Mouse (Mus musculus): Measurements from ENCODE around the gene Maml3. TPM values are rescaled to one million over a fixed set of nuclear protein-coding genes. Genes with fewer than 3 reads are reported as not detected.
A peak's percentile ranks its signal among the peaks of the same experiment; 100 is the strongest.

Gene Maml3
- polyA plus RNA-seq, 1 experiment from 2014 or later = 7.7 TPM

DNA sequence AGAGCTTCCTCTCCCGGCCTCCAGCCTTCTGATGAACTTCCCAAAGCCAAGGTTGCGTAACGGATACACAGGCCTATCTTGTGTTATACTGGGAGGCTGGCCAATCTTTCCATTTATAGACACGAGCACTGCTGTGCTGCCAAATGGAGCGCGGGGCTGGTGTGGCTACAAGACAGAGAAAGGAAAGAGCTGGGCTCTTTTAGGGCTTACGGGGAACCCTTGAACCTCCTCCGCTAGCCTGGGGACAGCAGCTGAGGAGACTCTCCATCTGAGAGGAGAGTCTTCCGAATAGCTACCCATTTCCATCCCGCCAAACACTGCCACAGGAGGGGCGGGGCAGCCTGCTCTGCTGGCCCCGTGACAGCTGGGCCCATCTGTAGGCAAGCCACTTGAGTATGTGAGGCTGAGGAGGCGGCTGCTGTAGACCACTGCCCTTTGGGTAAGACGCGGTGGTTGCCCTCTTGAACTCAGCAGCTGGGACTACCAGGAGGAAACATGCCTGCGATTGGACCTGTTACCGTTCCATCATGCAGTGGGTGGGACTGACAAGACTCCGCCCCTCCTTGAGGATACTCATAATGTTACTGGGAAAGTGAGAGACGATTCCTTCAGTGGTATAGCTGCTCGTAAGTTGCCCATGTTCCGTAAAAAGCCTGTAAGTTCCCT, 396.0 kb downstream of the Maml3 start:
- peak; percentile 57; the same call in 1 of the 2 replicates for ATAC-seq (replicated peaks)
- Histone ChIP-seq H3K27me3 (replicated peaks) (no peaks in the 10 kb centered on the region), H3K9ac (no peak overlapping the region), H3K36me3 (replicated peaks) (no peaks in the 10 kb centered on the region), H3K27ac (peak overlapping the region; percentile 28), H3K9me3 (no peaks in the 10 kb centered on the region), H3K4me2 (no peak overlapping the region), H3K4me3 (no peak overlapping the region), H3K4me1 (peaks cover 8% of the 10 kb centered on the region)
- 67% methylated on average over 21 of the region's 21 CpGs for WGBS

- no peaks in the 10 kb centered on the region for H3K27me3 ChIP-seq (replicated peaks)
- 50% methylated on average over 1 of the region's 1 CpGs for WGBS
- no peaks in the 10 kb centered on the region for H3K9me3 ChIP-seq
- H3K36me3 ChIP-seq (replicated peaks) = no peaks in the 10 kb centered on the region
- no peak overlapping the region for H3K9ac ChIP-seq
- no peak overlapping the region for H3K27ac ChIP-seq
- H3K4me2 ChIP-seq = no peak overlapping the region
- peaks cover 9% of the 10 kb centered on the region for H3K4me1 ChIP-seq
- no peak overlapping the region for H3K4me3 ChIP-seq
- no peak for ATAC-seq (replicated peaks)
These were observed 396.5 kb downstream of the Maml3 start for GRCm38 (mm10) chr3:51708375-51708745.

DNA sequence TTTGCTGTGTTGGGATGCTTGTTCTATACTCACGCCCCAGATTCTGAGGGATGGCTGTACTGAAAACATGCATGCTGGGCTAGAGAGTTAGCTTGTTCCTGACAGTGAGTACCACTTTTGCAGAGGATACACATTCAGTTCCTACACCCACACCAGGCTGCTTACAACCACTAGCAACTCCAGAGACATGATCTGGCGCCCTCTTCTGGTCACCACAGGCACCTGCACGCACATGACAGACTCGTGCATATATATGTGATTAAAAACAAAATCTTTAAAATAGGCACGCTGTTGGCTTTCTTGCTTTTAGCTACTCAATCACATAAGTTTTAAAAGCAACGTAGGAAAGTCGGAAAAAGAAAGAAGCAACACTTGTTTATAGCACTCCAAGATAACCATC, 399.7 kb downstream of the Maml3 start:
- Histone ChIP-seq H3K4me1 (peaks cover 33% of the 10 kb centered on the region), H3K27me3 (replicated peaks) (no peaks in the 10 kb centered on the region), H3K9me3 (no peaks in the 10 kb centered on the region), H3K9ac (no peak overlapping the region), H3K27ac (no peak overlapping the region), H3K36me3 (replicated peaks) (no peaks in the 10 kb centered on the region), H3K4me3 (no peak overlapping the region), H3K4me2 (no peak overlapping the region)
- 86% methylated on average over 7 of the region's 7 CpGs for WGBS
- no peak for ATAC-seq (replicated peaks)

DNA sequence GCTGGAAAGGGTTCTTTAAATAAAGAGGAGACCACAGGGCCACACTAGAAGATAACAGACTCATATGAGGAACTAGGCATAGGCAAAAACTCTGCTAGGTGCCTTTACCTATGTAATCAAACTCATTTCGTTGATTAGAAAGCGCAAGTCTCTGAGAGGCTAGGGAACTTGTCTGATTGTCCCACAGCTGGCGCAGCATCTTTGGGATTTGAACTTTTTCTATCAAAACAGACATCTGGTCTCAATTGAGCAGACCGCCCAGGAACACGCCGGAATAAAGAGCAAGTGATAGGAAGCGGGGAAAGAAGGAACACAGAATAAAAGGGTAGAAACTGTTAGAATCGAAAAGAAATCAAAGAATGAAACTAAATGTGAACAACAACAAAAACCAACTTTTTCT, 401.4 kb downstream of the Maml3 start:
- no peak for ATAC-seq (replicated peaks)
- Histone ChIP-seq H3K4me1 (peaks cover 38% of the 10 kb centered on the region), H3K36me3 (replicated peaks) (no peaks in the 10 kb centered on the region), H3K27me3 (replicated peaks) (no peaks in the 10 kb centered on the region), H3K4me2 (no peak overlapping the region), H3K4me3 (no peak overlapping the region), H3K27ac (peak overlapping the region; percentile 94; the same call in 1 of the 2 replicates), H3K9ac (no peak overlapping the region), H3K9me3 (no peaks in the 10 kb centered on the region)
- WGBS = 90% methylated on average over 8 of the region's 8 CpGs

DNA sequence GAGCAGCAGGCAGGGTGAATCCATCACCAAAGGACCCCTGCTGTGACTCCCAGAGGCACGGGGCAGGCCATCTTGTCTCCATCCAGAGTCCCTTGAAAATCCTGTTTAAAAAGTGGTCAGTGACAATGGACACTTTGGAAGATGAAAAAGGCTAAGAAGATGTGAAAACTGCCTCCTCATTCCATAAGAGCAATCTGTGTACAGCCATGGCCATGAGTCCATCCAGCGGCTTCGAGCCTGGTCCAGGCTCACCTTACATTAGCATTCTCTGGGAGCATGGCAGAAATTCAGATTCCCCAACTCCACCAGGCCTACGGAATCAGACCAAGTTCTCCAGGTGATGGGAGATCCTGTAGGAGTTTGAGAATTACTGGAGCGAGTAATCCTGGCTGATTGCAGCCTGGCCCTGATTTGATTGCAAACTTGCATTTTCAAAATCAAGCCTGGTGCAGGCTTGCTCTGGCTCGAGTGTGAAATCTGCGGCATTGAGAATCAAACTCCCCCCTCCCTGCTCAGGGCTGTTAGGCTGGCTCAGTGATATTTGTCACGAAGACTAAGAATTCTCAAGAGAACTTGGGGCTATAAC, 402.1 kb downstream of the Maml3 start:
- Histone ChIP-seq H3K4me1 (peaks cover 38% of the 10 kb centered on the region), H3K9me3 (no peaks in the 10 kb centered on the region), H3K9ac (no peak overlapping the region), H3K27ac (peak overlapping the region; percentile 94), H3K36me3 (replicated peaks) (no peaks in the 10 kb centered on the region), H3K27me3 (replicated peaks) (no peaks in the 10 kb centered on the region), H3K4me2 (no peak overlapping the region), H3K4me3 (no peak overlapping the region)
- 56% methylated on average over 8 of the region's 8 CpGs for WGBS
- no peak for ATAC-seq (replicated peaks)

- Histone ChIP-seq H3K9me3 (no peaks in the 10 kb centered on the region), H3K4me2 (peak overlapping the region; percentile 56), H3K36me3 (replicated peaks) (no peaks in the 10 kb centered on the region), H3K27me3 (replicated peaks) (no peaks in the 10 kb centered on the region), H3K4me3 (peak overlapping the region; percentile 32), H3K9ac (peak overlapping the region; percentile 44), H3K27ac (peak overlapping the region; percentile 94), H3K4me1 (peaks cover 38% of the 10 kb centered on the region)
- peak; percentile 83 for ATAC-seq (replicated peaks)
- 3% methylated on average over 13 of the region's 13 CpGs for WGBS
These were observed 402.9 kb downstream of the Maml3 start for GRCm38 (mm10) chr3:51701950-51702349.

DNA sequence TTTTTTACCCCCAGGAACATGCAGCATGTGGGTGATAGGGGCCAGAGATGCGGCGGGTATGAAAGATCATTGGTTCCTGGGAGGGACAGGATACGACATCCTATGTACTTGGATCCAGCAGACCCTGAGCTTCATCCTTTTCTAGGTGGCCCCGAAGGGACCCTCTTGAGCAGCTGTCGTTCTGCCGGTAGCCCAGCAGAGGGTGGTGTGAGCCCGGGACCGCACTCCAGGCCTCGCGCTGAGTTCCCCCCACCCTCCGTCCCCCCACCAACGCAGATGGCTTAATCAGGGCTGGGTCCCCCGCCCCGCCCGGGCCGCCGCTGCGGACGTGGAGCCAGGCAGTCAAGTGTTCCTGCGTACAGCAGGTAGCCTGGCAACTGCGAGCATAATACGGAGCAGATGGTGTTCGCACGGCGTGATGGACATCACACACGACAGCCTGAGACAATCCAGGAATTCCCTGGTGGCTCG, 403.6 kb downstream of the Maml3 start:
- H3K4me3 ChIP-seq = peak overlapping the region; percentile 32
- under 1% methylated on average over 27 of the region's 27 CpGs for WGBS
- peak; percentile 97 for ATAC-seq (replicated peaks)

DNA sequence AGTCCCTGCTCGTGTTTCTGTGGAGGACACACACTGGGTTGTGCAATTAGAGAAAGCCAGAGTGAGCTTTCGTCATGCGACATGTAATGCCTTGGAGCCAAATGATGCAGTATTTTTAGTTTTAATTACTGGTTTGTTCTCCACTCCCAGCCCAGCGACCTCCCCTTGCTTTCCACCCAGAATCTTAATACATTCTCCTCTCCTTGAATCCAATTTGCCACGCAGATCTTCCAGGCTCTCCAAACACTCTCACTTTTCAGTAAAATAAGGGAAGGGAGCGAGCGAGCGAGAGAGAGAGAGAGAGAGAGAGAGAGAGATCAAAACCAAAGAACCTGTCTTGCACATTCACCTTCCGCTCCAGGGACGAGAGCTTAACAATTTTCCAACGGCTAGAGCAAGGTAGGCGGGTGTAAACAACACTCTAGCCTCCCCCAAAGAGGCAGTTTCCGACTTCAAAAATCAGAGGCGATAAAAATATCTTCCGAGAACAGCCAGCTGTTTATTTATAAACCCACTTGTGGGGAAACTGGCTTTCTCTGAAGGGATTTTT, 404.1 kb downstream of the Maml3 start:
- 12% methylated on average over 15 of the region's 15 CpGs for WGBS
- no peak for ATAC-seq (replicated peaks)
- Histone ChIP-seq H3K9ac (peak overlapping the region; percentile 44), H3K27me3 (replicated peaks) (no peaks in the 10 kb centered on the region), H3K9me3 (no peaks in the 10 kb centered on the region), H3K27ac (peak overlapping the region; percentile 94), H3K4me1 (peaks cover 38% of the 10 kb centered on the region), H3K4me2 (peak overlapping the region; percentile 56), H3K4me3 (peak overlapping the region; percentile 32), H3K36me3 (replicated peaks) (no peaks in the 10 kb centered on the region)

More for the DNA sequence above, 403.6 kb downstream of the Maml3 start:
- Histone ChIP-seq H3K9ac (peak overlapping the region; percentile 44), H3K27me3 (replicated peaks) (no peaks in the 10 kb centered on the region), H3K4me2 (peak overlapping the region; percentile 56), H3K9me3 (no peaks in the 10 kb centered on the region), H3K36me3 (replicated peaks) (no peaks in the 10 kb centered on the region), H3K27ac (peak overlapping the region; percentile 94), H3K4me1 (peaks cover 38% of the 10 kb centered on the region)

- 66% methylated on average over 4 of the region's 4 CpGs for WGBS
- Histone ChIP-seq H3K4me2 (peak overlapping the region; percentile 56), H3K9ac (0 out of 2 replicates have a peak overlapping the region, but pooled peaks have one; percentile 44), H3K4me3 (no peak overlapping the region), H3K9me3 (no peaks in the 10 kb centered on the region), H3K4me1 (peaks cover 38% of the 10 kb centered on the region), H3K27ac (peak overlapping the region; percentile 94), H3K27me3 (replicated peaks) (no peaks in the 10 kb centered on the region), H3K36me3 (replicated peaks) (no peaks in the 10 kb centered on the region)
- no peak for ATAC-seq (replicated peaks)
These were observed 404.8 kb downstream of the Maml3 start for GRCm38 (mm10) chr3:51700123-51700522.

DNA sequence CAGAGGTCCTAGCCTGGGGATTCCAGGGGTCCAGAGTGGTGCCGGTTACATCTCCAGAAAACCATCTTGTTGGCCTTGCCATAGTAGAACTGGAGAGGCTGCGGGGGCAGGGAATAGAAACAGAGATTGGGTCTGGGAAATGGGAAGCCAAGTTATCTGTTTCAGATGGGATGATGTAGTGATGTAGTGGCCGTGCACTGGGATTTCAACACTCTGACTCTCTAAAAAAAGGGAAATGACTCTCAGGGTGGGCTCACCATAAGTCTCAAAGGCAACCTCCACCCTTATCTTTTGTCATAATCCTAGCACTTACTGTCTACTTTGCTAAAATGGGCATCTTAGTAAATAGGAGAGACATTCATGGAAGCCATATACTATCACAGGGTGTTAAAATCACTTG, 406.9 kb downstream of the Maml3 start:
- no peak for ATAC-seq (replicated peaks)
- no peaks in the 10 kb centered on the region for H3K27me3 ChIP-seq (replicated peaks)
- H3K36me3 ChIP-seq (replicated peaks) = no peaks in the 10 kb centered on the region
- H3K9ac ChIP-seq = no peak overlapping the region
- H3K4me1 ChIP-seq = peaks cover 32% of the 10 kb centered on the region
- no peak overlapping the region for H3K4me3 ChIP-seq
- no peak overlapping the region for H3K27ac ChIP-seq
- WGBS = 82% methylated on average over 3 of the region's 3 CpGs
- H3K4me2 ChIP-seq = no peak overlapping the region
- H3K9me3 ChIP-seq = no peaks in the 10 kb centered on the region

- H3K36me3 ChIP-seq (replicated peaks) = no peaks in the 10 kb centered on the region
- H3K4me3 ChIP-seq = no peak overlapping the region
- no peak overlapping the region for H3K9ac ChIP-seq
- peaks cover 10% of the 10 kb centered on the region for H3K4me1 ChIP-seq
- H3K9me3 ChIP-seq = no peaks in the 10 kb centered on the region
- H3K27ac ChIP-seq = no peak overlapping the region
- no peaks in the 10 kb centered on the region for H3K27me3 ChIP-seq (replicated peaks)
- no peak for ATAC-seq (replicated peaks)
- 86% methylated on average over 3 of the region's 3 CpGs for WGBS
- no peak overlapping the region for H3K4me2 ChIP-seq
These were observed 409.2 kb downstream of the Maml3 start for GRCm38 (mm10) chr3:51695713-51696112.

DNA sequence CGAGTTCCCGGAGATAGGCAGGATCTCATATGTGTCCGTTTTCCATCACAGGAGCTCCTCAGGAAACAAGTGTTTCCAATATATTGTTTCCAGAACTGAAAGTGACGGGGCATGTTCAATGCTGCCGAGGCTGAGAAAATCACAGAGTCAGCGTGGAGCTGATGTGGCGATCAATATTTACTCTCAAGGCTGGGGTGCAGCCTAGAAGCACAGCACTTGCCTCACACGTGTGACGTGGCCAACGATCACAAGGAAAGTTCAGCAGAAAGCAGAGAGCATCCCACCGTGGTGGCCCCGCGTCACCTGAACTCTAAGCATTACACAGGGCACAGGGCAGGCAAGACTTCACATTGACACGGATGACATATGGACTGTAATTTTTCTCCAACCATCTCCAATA, 410.3 kb downstream of the Maml3 start:
- Histone ChIP-seq H3K4me2 (no peak overlapping the region), H3K27ac (no peak overlapping the region), H3K36me3 (replicated peaks) (peaks cover 10% of the 10 kb centered on the region; the same call in 1 of the 2 replicates), H3K4me1 (no peaks in the 10 kb centered on the region), H3K9ac (no peak overlapping the region), H3K9me3 (no peaks in the 10 kb centered on the region), H3K27me3 (replicated peaks) (no peaks in the 10 kb centered on the region), H3K4me3 (no peak overlapping the region)
- no peak for ATAC-seq (replicated peaks)
- WGBS = 91% methylated on average over 14 of the region's 14 CpGs

Data from midbrain, embryonic 15.5 days (tissue).